Mouse (Mus musculus) heart, adult 9 months (tissue): Measurements from ENCODE around the gene Kbtbd7.
"Not testable (repeated sequence)": the region's sequence is repeated elsewhere in the genome, so short reads cannot be mapped to it uniquely, and the experiment has no call there.

Source experiments
- DNase-seq, 2 experiments: peaks; one replicate each; pipeline ENCODE4 v3.0.0; 2022; ENCODE audit warnings: low spot score in 2 of 2

The Kbtbd7 gene

GRCm38 (mm10) chr14:79451681-79452590 lies 25.6 kb downstream of the Kbtbd7 start, which contains the start of gene Kbtbd6:
Gene Kbtbd6 (plus strand): TSS chr14:79451835.
- peak; percentile 72 to 83 for DNase-seq

DNA sequence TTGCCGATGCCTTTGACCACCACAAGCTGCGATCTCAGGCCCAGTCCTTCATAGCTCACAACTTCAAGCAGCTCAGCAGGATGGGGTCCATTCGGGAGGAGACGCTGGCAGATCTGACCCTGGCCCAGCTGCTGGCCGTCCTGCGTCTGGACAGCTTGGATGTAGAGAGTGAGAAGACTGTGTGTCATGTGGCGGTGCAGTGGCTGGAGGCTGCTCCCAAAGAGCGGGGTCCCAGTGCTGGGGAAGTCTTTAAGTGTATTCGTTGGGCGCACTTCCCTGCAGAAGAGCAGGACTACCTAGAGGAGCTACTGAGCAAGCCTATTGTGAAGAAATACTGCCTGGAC lies 26.3 kb downstream of the Kbtbd7 start:
- DNase-seq = not testable (repeated sequence)

GRCm38 (mm10) chr14:79460401-79460800 lies 34.1 kb downstream of the Kbtbd7 start:
- DNase-seq = no peak

DNA sequence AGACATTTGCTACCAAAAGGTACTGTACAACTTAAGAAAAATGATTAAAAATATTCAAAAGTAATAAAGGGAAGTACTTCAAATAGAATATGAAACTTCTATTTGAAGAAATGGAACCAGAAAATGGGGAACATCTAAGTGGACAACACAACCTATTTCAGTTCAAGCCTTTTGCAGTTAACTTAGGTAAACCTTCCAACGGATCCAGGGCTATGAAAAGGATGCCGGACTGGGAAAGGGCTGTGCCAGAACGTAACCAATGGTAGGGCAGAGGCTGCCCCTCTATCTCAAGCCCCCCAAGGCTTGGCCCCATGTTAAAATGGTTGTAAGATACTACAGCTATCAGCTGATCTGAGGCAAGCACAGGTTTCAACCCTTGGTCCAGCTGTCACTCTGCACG lies 34.7 kb downstream of the Kbtbd7 start:
- no peak for DNase-seq

GRCm38 (mm10) chr14:79465623-79466022 lies 39.3 kb downstream of the Kbtbd7 start:
- DNase-seq = no peak

DNA sequence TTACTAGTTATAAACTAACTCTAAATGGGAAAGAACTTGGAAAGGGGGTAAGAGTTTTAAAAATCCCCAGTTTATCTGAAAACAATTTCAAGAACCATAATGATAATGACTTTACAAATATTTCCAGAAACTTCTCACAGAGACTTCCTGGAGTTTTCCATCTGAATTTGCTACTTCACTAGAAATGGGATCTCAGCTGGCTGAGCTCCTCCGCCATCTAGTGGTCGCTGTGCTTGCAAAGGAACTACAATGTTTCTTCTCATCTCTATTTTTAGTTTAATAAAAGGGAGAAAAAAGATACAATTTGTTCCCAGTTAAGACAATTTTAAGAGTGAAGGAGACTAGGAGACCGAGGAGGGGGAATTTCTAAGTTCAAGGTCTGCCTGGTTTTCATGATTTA lies 41.3 kb downstream of the Kbtbd7 start:
- peak in 1 of 2 experiments; percentile 32 for DNase-seq

DNA sequence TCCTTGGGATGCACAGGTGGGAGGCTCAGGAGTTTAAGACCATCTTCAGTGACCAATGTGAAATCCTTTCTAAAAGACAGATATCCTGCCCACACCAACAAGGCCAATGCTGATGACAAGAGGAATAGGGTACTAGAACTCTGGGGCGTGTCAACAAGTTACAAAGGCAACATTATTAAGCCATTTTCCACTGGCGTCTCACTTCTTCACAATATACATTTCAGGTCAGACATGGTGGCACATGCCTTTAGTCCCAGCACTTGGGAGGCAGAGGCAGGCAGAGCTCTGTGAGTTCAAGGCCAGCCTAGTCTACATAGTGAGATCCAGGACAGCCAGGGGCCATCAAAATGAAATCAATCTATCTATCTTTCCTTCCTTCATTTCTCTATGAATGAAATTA lies 47.1 kb downstream of the Kbtbd7 start:
- no peak for DNase-seq
